ENCODE assay signal across 8 mouse cellular contexts in the genomic region with DNA sequence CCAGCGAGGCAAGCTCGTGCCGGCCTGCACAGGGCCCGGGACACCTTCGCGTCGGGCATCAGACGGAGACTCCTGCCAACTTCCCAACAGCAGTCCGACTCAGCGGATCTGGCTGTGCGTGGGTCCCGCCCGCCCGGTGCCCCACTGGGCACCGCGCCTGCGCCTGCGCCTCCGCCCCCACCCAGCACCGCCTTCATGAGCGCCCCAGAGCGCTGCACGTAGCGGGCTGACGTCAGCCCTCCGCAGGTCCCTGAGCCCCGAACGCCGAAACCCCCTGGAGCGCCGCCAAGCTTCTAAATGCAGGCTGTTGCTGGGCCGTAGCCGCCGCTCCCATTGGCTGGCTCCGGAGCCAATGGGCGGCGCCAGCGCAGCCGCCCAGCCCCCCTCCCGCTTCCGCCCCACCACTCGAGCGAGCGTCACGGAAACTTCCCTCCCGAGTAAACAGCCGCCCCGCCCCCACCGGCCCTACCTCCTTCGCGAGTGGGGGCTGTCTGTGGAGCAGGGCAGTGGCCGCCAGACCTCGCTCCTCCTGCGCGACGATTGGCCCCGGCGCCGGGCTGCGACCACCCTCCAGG. TPM values are rescaled to one million over a fixed set of nuclear protein-coding genes. Genes with fewer than 3 reads are reported as not detected.
A peak's percentile ranks its signal among the peaks of the same experiment; 100 is the strongest.
DNase-seq lines count a peak whose midpoint lies in the region; ATAC-seq and TF ChIP-seq lines count a peak whose summit lies in the region.

No protein-coding gene starts in this region.

- peak overlapping the region; percentile 100 for H3K9ac ChIP-seq in embryonic facial prominence, embryonic 14.5 days (ENCODE audit: low read depth, low read length)
- H3K9ac ChIP-seq in limb, embryonic 14.5 days (ENCODE audit: low read depth, low read length, severe bottlenecking): peak overlapping the region; percentile 98
- peak overlapping the region; percentile 99 for H3K9ac ChIP-seq in midbrain, postnatal 0 days (replicated peaks; ENCODE audit: low read length, poor library complexity, severe bottlenecking)

- peaks cover 37% of the 10 kb centered on the region for H3K36me3 ChIP-seq in embryonic facial prominence, embryonic 14.5 days (ENCODE audit: control insufficient read depth, insufficient read depth, low read length)
- H3K36me3 ChIP-seq in limb, embryonic 14.5 days (ENCODE audit: control insufficient read depth, insufficient read depth, low read length): peaks cover 36% of the 10 kb centered on the region
- H3K36me3 ChIP-seq in midbrain, postnatal 0 days (ENCODE audit: insufficient read depth, low read length): peaks cover 13% of the 10 kb centered on the region

- peaks cover 13% of the 10 kb centered on the region; the same call in 1 of the 2 replicates for H3K4me1 ChIP-seq in embryonic facial prominence, embryonic 14.5 days (ENCODE audit: control insufficient read depth, insufficient read depth, low read length)
- peaks cover 17% of the 10 kb centered on the region for H3K4me1 ChIP-seq in limb, embryonic 14.5 days (ENCODE audit: control insufficient read depth, insufficient read depth, low read length)
- 0 out of 2 replicates have a peak, but pooled peaks cover 3% of the 10 kb centered on the region for H3K4me1 ChIP-seq in midbrain, postnatal 0 days (ENCODE audit: insufficient read depth, low read length)

- peak; percentile 94 for ATAC-seq in embryonic facial prominence, embryonic 14.5 days (ENCODE audit: low read depth)
- ATAC-seq in limb, embryonic 14.5 days (ENCODE audit: low FRiP score, low read depth): peak; percentile 93
- peak; percentile 92 for ATAC-seq in midbrain, postnatal 0 days (ENCODE audit: low FRiP score)

- no peaks in the 10 kb centered on the region for H3K27me3 ChIP-seq in embryonic facial prominence, embryonic 14.5 days (replicated peaks; ENCODE audit: control insufficient read depth, insufficient read depth, low read length)
- no peaks in the 10 kb centered on the region for H3K27me3 ChIP-seq in limb, embryonic 14.5 days (ENCODE audit: control insufficient read depth, insufficient read depth, low read length)
- H3K27me3 ChIP-seq in midbrain, postnatal 0 days (ENCODE audit: insufficient read depth, low read length): no peaks in the 10 kb centered on the region

- DNase-seq in 3T3-L1 (ENCODE audit: low read depth, low spot score): peak; percentile 99
- DNase-seq in adrenal gland, postnatal 4 days (ENCODE audit: low spot score in 2 of 2): peak; percentile 99
- peak; percentile 99 for DNase-seq in embryonic facial prominence, embryonic 14.5 days (ENCODE audit: low spot score)
- DNase-seq in heart, adult 8-10 months (ENCODE audit: low spot score): peak; percentile 95
- DNase-seq in kidney, adult 9 months: peak; percentile 99
- DNase-seq in limb, embryonic 14.5 days (ENCODE audit: low spot score): peak; percentile 99
- DNase-seq in midbrain, postnatal 0 days (ENCODE audit: low spot score): peak; percentile 99
- DNase-seq in spleen, postnatal 14 days (ENCODE audit: low spot score in 2 of 2): peak; percentile 98

- peak; percentile 93; the same call in 1 of the 2 replicates for TF ChIP-seq POLR2A in limb, embryonic 14.5 days (IDR thresholded peaks at IDR 0.05; ENCODE audit: borderline replicate concordance, extremely low read depth, insufficient read depth, insufficient read length)

- no peaks in the 10 kb centered on the region for H3K9me3 ChIP-seq in embryonic facial prominence, embryonic 14.5 days (ENCODE audit: control insufficient read depth, low read length)
- H3K9me3 ChIP-seq in limb, embryonic 14.5 days (ENCODE audit: control insufficient read depth, low read length): no peaks in the 10 kb centered on the region
- H3K9me3 ChIP-seq in midbrain, postnatal 0 days (ENCODE audit: low read length): no peaks in the 10 kb centered on the region

- H3K4me2 ChIP-seq in embryonic facial prominence, embryonic 14.5 days (ENCODE audit: low read depth, low read length): peak overlapping the region; percentile 90
- peak overlapping the region; percentile 79 for H3K4me2 ChIP-seq in limb, embryonic 14.5 days (replicated peaks; ENCODE audit: low read depth, low read length, severe bottlenecking)
- peak overlapping the region; percentile 52 for H3K4me2 ChIP-seq in midbrain, postnatal 0 days (ENCODE audit: low read depth, low read length, poor library complexity, severe bottlenecking)

- peak; percentile 63 for TF ChIP-seq CTCF in midbrain, postnatal 0 days (IDR thresholded peaks at IDR 0.05)

- H3K27ac ChIP-seq in embryonic facial prominence, embryonic 14.5 days (replicated peaks; ENCODE audit: low read depth, low read length): peak overlapping the region; percentile 100
- H3K27ac ChIP-seq in limb, embryonic 14.5 days (replicated peaks; ENCODE audit: low read depth, low read length): peak overlapping the region; percentile 100
- peak overlapping the region; percentile 100 for H3K27ac ChIP-seq in midbrain, postnatal 0 days (ENCODE audit: low read depth, low read length)

- peak overlapping the region; percentile 98 for H3K4me3 ChIP-seq in embryonic facial prominence, embryonic 14.5 days (ENCODE audit: low read depth, low read length)
- H3K4me3 ChIP-seq in limb, embryonic 14.5 days (replicated peaks; ENCODE audit: low read length): peak overlapping the region; percentile 87
- H3K4me3 ChIP-seq in midbrain, postnatal 0 days (ENCODE audit: low read depth, low read length): peak overlapping the region; percentile 92

- 0% methylated on average over 20 of the region's 60 CpGs for WGBS in embryonic facial prominence, embryonic 14.5 days
- WGBS in limb, embryonic 14.5 days: under 1% methylated on average over 51 of the region's 60 CpGs
- WGBS in midbrain, postnatal 0 days: under 1% methylated on average over 51 of the region's 60 CpGs

RNA-seq across cellular contexts. Expression of a gene that starts 38.8 kb away (rescaled TPM):
- 1 to 10 TPM; 4.3 to 5.1 TPM for total RNA-seq in adrenal gland, postnatal 4 days (2021)
- polyA plus RNA-seq in embryonic facial prominence, embryonic 14.5 days (2014; fragmentation: Nextera tagmentation; extraction: Ambion mirVana): 12.5 and 14.4 TPM in 2 replicates
- not detected for total RNA-seq in heart, adult 8-10 months (2022)
- 10.9 and 13.3 TPM in 2 replicates for polyA plus RNA-seq in limb, embryonic 14.5 days (2012; rRNA removed)
- 13.3 and 20.3 TPM in 2 replicates for polyA plus RNA-seq in limb, embryonic 14.5 days (2014; fragmentation: Nextera tagmentation; extraction: Ambion mirVana)
- 84.2 and 88.0 TPM in 2 replicates for total RNA-seq in midbrain, postnatal 0 days (2014; rRNA removed)
- 76.7 and 77.4 TPM in 2 replicates for polyA plus RNA-seq in midbrain, postnatal 0 days (2015; fragmentation: Nextera tagmentation; extraction: Ambion mirVana)

RNA-seq across cellular contexts. Expression of a gene that starts 42.4 kb away (rescaled TPM):
- total RNA-seq in adrenal gland, postnatal 4 days (2021): 100 to 1,000 TPM; 190 to 204 TPM
- 105 and 115 TPM in 2 replicates for polyA plus RNA-seq in embryonic facial prominence, embryonic 14.5 days (2014; fragmentation: Nextera tagmentation; extraction: Ambion mirVana)
- 100 to 1,000 TPM; 105 to 165 (median 142) TPM for total RNA-seq in heart, adult 8-10 months (2022)
- polyA plus RNA-seq in limb, embryonic 14.5 days (2012; rRNA removed): 61.4 and 66.5 TPM in 2 replicates
- 121 and 137 TPM in 2 replicates for polyA plus RNA-seq in limb, embryonic 14.5 days (2014; fragmentation: Nextera tagmentation; extraction: Ambion mirVana)
- 91.3 and 109 TPM in 2 replicates for total RNA-seq in midbrain, postnatal 0 days (2014; rRNA removed)
- 41.3 and 43.6 TPM in 2 replicates for polyA plus RNA-seq in midbrain, postnatal 0 days (2015; fragmentation: Nextera tagmentation; extraction: Ambion mirVana)

RNA-seq across cellular contexts. Expression of a gene that starts 58.0 kb away (rescaled TPM):
- 10 to 100 TPM; 58.0 to 60.0 TPM for total RNA-seq in adrenal gland, postnatal 4 days (2021)
- polyA plus RNA-seq in embryonic facial prominence, embryonic 14.5 days (2014; fragmentation: Nextera tagmentation; extraction: Ambion mirVana): 1.2 and 1.6 TPM in 2 replicates
- 10 to 100 TPM; 69.3 to 75.5 (median 72.3) TPM for total RNA-seq in heart, adult 8-10 months (2022)
- polyA plus RNA-seq in limb, embryonic 14.5 days (2012; rRNA removed): 2.3 and 3.3 TPM in 2 replicates
- 1.6 and 2.5 TPM in 2 replicates for polyA plus RNA-seq in limb, embryonic 14.5 days (2014; fragmentation: Nextera tagmentation; extraction: Ambion mirVana)
- total RNA-seq in midbrain, postnatal 0 days (2014; rRNA removed): 7.7 and 9.2 TPM in 2 replicates
- 2.9 and 3.6 TPM in 2 replicates for polyA plus RNA-seq in midbrain, postnatal 0 days (2015; fragmentation: Nextera tagmentation; extraction: Ambion mirVana)

Comparison
In these comparisons a context has a peak if more than half of its experiments do, and no peak if none do; other contexts are left out.
1. Peak in every context shown above with its lines: DNase-seq, ATAC-seq, H3K4me3 ChIP-seq and H3K27ac ChIP-seq.
2. RNA of a gene that starts 38.8 kb away (total RNA-seq): 84.2 to 88.0 TPM in midbrain, postnatal 0 days; 4.3 to 5.1 TPM in adrenal gland, postnatal 4 days and not detected in heart, adult 8-10 months; every median in the first group is over 10 times any median in the second.